Mouse (Mus musculus) heart, postnatal 4 days (tissue): ENCODE measurements around the gene Gm4064. TPM values are rescaled to one million over a fixed set of nuclear protein-coding genes. Genes with fewer than 3 reads are reported as not detected.
"Not testable (repeated sequence)": the region's sequence is repeated elsewhere in the genome, so short reads cannot be mapped to it uniquely, and the experiment has no call there.

ENCODE experiments used
- DNase-seq: peaks from one replicate; pipeline ENCODE4 v3.0.0; 2021
- total RNA-seq, 2 experiments: library from RNA; stranded (reverse); gene quantifications; 2 replicates each; pipeline ENCODE4 v1.2.3; 2021

Gene Gm4064
- not detected for total RNA-seq

GRCm38 (mm10) chrY:2796105-2796504 is at the start of gene Gm4064:
Gm4064 (minus strand) TSS chrY:2796205.
- DNase-seq: not testable (repeated sequence)

- DNase-seq: not testable (repeated sequence)
These were observed 34.4 kb upstream of the Gm4064 start, which contains the start of the genes Rbmy and Gm10256 for GRCm38 (mm10) chrY:2830380-2830779. Rbmy (plus strand) TSS chrY:2830680. Gm10256 (plus strand) TSS chrY:2830699.

Other genes with a start within 250 kb of the Gm4064 start
- gene H2al2c, start 197.1 kb downstream of the Gm4064 start, total RNA-seq: not detected
- gene Sry, start 132.5 kb downstream of the Gm4064 start, total RNA-seq: not detected
- gene H2al2b, start 75.5 kb downstream of the Gm4064 start, total RNA-seq: not detected
- not detected for gene Rbmy, start 34.5 kb upstream of the Gm4064 start, total RNA-seq
- not detected for gene Gm10256, start 34.5 kb upstream of the Gm4064 start, total RNA-seq
- not detected for gene Gm10352, start 104.8 kb upstream of the Gm4064 start, total RNA-seq
- gene Gm29289, start 136.4 kb upstream of the Gm4064 start, total RNA-seq: not detected